Mouse (Mus musculus): ENCODE data around the gene Otos.

Otos gene

GRCm38 (mm10) chr1:92647026-92647425, 1.6 kb downstream of the Otos start:
- in situ Hi-C loops (cut with MboI, MseI): loop anchor here (10.0 kb wide), 1 partner anchor 1088 kb away; no protein-coding TSS in a partner anchor

GRCm38 (mm10) chr1:92646601-92647000, 2.0 kb downstream of the Otos start:
- in situ Hi-C loops (cut with MboI, MseI): loop anchor here (10.0 kb wide), 1 partner anchor 1088 kb away; no protein-coding TSS in a partner anchor

- in situ Hi-C loops (cut with MboI, MseI): loop anchor here (10.0 kb wide), 1 partner anchor 1089 kb away; no protein-coding TSS in a partner anchor
These were observed 2.5 kb downstream of the Otos start for GRCm38 (mm10) chr1:92646111-92646510.

- in situ Hi-C loops (cut with MboI, MseI): loop anchor here (5.0 to 10.0 kb wide), 2 partner anchors 173 to 1090 kb away; partner anchors contain the start of gene Ndufa10
These were observed 3.7 kb downstream of the Otos start for GRCm38 (mm10) chr1:92644916-92645315.

GRCm38 (mm10) chr1:92643691-92644090, 5.0 kb downstream of the Otos start:
- in situ Hi-C loops (cut with MboI, MseI): loop anchor here (5.0 to 10.0 kb wide), 2 partner anchors 171 to 1091 kb away; partner anchors contain the start of gene Ndufa10

GRCm38 (mm10) chr1:92641514-92642272, 6.9 kb downstream of the Otos start, which contains the start of gene Cops9:
TSS of gene Cops9 (minus strand) at chr1:92641985.
- in situ Hi-C loops (cut with MboI, MseI): loop anchor here (5.0 to 10.0 kb wide), 2 partner anchors 169 to 1093 kb away; partner anchors contain the start of gene Ndufa10

GRCm38 (mm10) chr1:92640393-92640792, 8.2 kb downstream of the Otos start:
- in situ Hi-C loops (cut with MboI, MseI): loop anchor here (5.0 to 10.0 kb wide), 2 partner anchors 168 to 1094 kb away; partner anchors contain the start of gene Ndufa10

- in situ Hi-C loops (cut with MboI, MseI): no loop called here
These were observed 9.9 kb downstream of the Otos start for GRCm38 (mm10) chr1:92638736-92639135.

GRCm38 (mm10) chr1:92638181-92638580, 10.5 kb downstream of the Otos start:
- in situ Hi-C loops (cut with MboI, MseI): no loop called here

GRCm38 (mm10) chr1:92637501-92638172, 11.0 kb downstream of the Otos start:
- in situ Hi-C loops (cut with MboI, MseI): no loop called here

GRCm38 (mm10) chr1:92636676-92637075, 12.0 kb downstream of the Otos start:
- in situ Hi-C loops (cut with MboI, MseI): no loop called here

- in situ Hi-C loops (cut with MboI, MseI): no loop called here
These were observed 12.6 kb downstream of the Otos start for GRCm38 (mm10) chr1:92636015-92636414.

GRCm38 (mm10) chr1:92634976-92635599, 13.6 kb downstream of the Otos start:
- in situ Hi-C loops (cut with MboI, MseI): no loop called here

GRCm38 (mm10) chr1:92634569-92634968, 14.1 kb downstream of the Otos start:
- in situ Hi-C loops (cut with MboI, MseI): no loop called here

- in situ Hi-C loops (cut with MboI, MseI): no loop called here
These were observed 14.9 kb downstream of the Otos start for GRCm38 (mm10) chr1:92633726-92634125.

GRCm38 (mm10) chr1:92632948-92633347, 15.7 kb downstream of the Otos start:
- in situ Hi-C loops (cut with MboI, MseI): no loop called here

- in situ Hi-C loops (cut with MboI, MseI): no loop called here
These were observed 16.4 kb downstream of the Otos start for GRCm38 (mm10) chr1:92632196-92632595.

- in situ Hi-C loops (cut with MboI, MseI): no loop called here
These were observed 20.4 kb downstream of the Otos start for GRCm38 (mm10) chr1:92628227-92628626.

- in situ Hi-C loops (cut with MboI, MseI): loop anchor here (10.0 to 25.0 kb wide), 2 partner anchors 144 to 706 kb away; partner anchors contain the start of gene Ndufa10
These were observed 30.3 kb downstream of the Otos start for GRCm38 (mm10) chr1:92618360-92618759.

GRCm38 (mm10) chr1:92617488-92617887, 31.2 kb downstream of the Otos start, which contains the start of gene Olfr12:
TSS of gene Olfr12 (plus strand) at chr1:92617788.
- in situ Hi-C loops (cut with MboI, MseI): loop anchor here (10.0 to 25.0 kb wide), 2 partner anchors 143 to 705 kb away; partner anchors contain the start of gene Ndufa10

- in situ Hi-C loops (cut with MboI, MseI): loop anchor here (10.0 to 25.0 kb wide), 2 partner anchors 141 to 704 kb away; partner anchors contain the start of gene Ndufa10
These were observed 32.6 kb downstream of the Otos start for GRCm38 (mm10) chr1:92616046-92616445.

Data from T-helper 1 cell (primary cell).